Mouse (Mus musculus) B cell, adult 67 days (primary cell): ENCODE measurements around the gene Eqtn. TPM values are rescaled to one million over a fixed set of nuclear protein-coding genes. Genes with fewer than 3 reads are reported as not detected.

ENCODE experiments used
- total RNA-seq, 2 experiments: library from RNA; stranded (reverse); gene quantifications; 4 replicates each; pipeline ENCODE4 v1.2.4; 2023

The Eqtn gene
- total RNA-seq: 1 to 10 TPM in 1 of 2 experiments, under 1 TPM in 1; 0.78 to 1.0 TPM

GRCm38 (mm10) chr4:94928743-94929142 lies at the start of gene Eqtn:
Eqtn (minus strand) TSS chr4:94928843.

Other genes starting within 250 kb of the Eqtn start
- gene Tek, start 189.6 kb downstream of the Eqtn start, total RNA-seq: not detected
- 10 to 100 TPM; 72.9 to 74.4 TPM for gene Mysm1, start 50.3 kb upstream of the Eqtn start, total RNA-seq
- gene Jun, start 123.4 kb upstream of the Eqtn start, total RNA-seq: 100 to 1,000 TPM; 368 to 810 TPM